Mouse (Mus musculus) 3134 (cell line): ENCODE measurements around the gene Nab1.

Experiments used
- DNase-seq: peaks from one replicate; pipeline ENCODE4 v3.0.0-alpha.2; 2011; ENCODE audit warnings: low spot score; ENCODE audit not compliant: insufficient read length; ENCODE audit errors: extremely low read depth

Gene Nab1

GRCm38 (mm10) chr1:52474291-52474690 is 26.2 kb downstream of the Nab1 start:
- no peak for DNase-seq

GRCm38 (mm10) chr1:52470811-52471489 is 29.5 kb downstream of the Nab1 start:
- DNase-seq = no peak

GRCm38 (mm10) chr1:52470326-52470725 is 30.2 kb downstream of the Nab1 start:
- DNase-seq = no peak

- no peak for DNase-seq
Measured at GRCm38 (mm10) chr1:52466518-52467120, 33.9 kb downstream of the Nab1 start.

- DNase-seq = no peak
Measured at GRCm38 (mm10) chr1:52465830-52466229, 34.6 kb downstream of the Nab1 start.

GRCm38 (mm10) chr1:52465264-52465663 is 35.2 kb downstream of the Nab1 start:
- DNase-seq = no peak

- no peak for DNase-seq
Measured at GRCm38 (mm10) chr1:52463305-52463704, 37.2 kb downstream of the Nab1 start.

GRCm38 (mm10) chr1:52456571-52456970 is 43.9 kb downstream of the Nab1 start:
- DNase-seq = no peak

- DNase-seq = peak; percentile 25
Measured at GRCm38 (mm10) chr1:52454509-52455001, 45.9 kb downstream of the Nab1 start.

GRCm38 (mm10) chr1:52451360-52451759 is 49.1 kb downstream of the Nab1 start:
- DNase-seq = no peak

GRCm38 (mm10) chr1:52435856-52436255 is 64.6 kb downstream of the Nab1 start:
- no peak for DNase-seq

GRCm38 (mm10) chr1:52434085-52434484 is 66.4 kb downstream of the Nab1 start:
- no peak for DNase-seq

- DNase-seq = no peak
Measured at GRCm38 (mm10) chr1:52431806-52432205, 68.7 kb downstream of the Nab1 start.

GRCm38 (mm10) chr1:52430606-52431005 is 69.9 kb downstream of the Nab1 start:
- DNase-seq = no peak

GRCm38 (mm10) chr1:52430116-52430515 is 70.4 kb downstream of the Nab1 start:
- DNase-seq = no peak

GRCm38 (mm10) chr1:52427841-52428464 is 72.5 kb downstream of the Nab1 start:
- DNase-seq = no peak

GRCm38 (mm10) chr1:52423846-52424245 is 76.6 kb downstream of the Nab1 start:
- no peak for DNase-seq

GRCm38 (mm10) chr1:52423057-52423456 is 77.4 kb downstream of the Nab1 start:
- no peak for DNase-seq

GRCm38 (mm10) chr1:52422137-52422536 is 78.3 kb downstream of the Nab1 start:
- DNase-seq = no peak

- DNase-seq = no peak
Measured at GRCm38 (mm10) chr1:52421623-52422022, 78.9 kb downstream of the Nab1 start.

- DNase-seq = no peak
Measured at GRCm38 (mm10) chr1:52419088-52419819, 81.2 kb downstream of the Nab1 start.
